In genomic region chr11:52056198-52056597, GRCm38 (mm10) we compare ENCODE assay signal across 24 mouse cellular contexts. TPM values are rescaled to one million over a fixed set of nuclear protein-coding genes. Genes with fewer than 3 reads are reported as not detected.
DNase-seq lines count a peak whose midpoint lies in the region; ATAC-seq and TF ChIP-seq lines count a peak whose summit lies in the region.
"Had no signal": no experiment of that assay in that cellular context is flagged by ENCODE, and none has a peak within 500 bp of the region (broad histone marks: within the 10 kb centered on the region; RNA-seq: fewer than 3 reads in every experiment).

No protein-coding gene starts in this region.

- no peak overlapping the region for H3K9ac ChIP-seq in heart, embryonic 12.5 days
- no peak overlapping the region for H3K9ac ChIP-seq in heart, embryonic 16.5 days (ENCODE audit: low read length)
- H3K9ac ChIP-seq: embryonic facial prominence, embryonic 15.5 days; hindbrain, embryonic 12.5 days had no signal

- intact Hi-C loops in heart, postnatal 14 days (cut with DNase I), result loop anchor here (5.0 kb wide), 1 partner anchor 71 kb away; no protein-coding TSS in a partner anchor

- H3K27ac ChIP-seq in heart, embryonic 12.5 days (ENCODE audit: poor library complexity, severe bottlenecking), result peak overlapping the region; percentile 57; the same call in 1 of the 2 replicates
- peak overlapping the region; percentile 58 for H3K27ac ChIP-seq in heart, embryonic 16.5 days (ENCODE audit: low read length)
- H3K27ac ChIP-seq in bone marrow macrophage, adult 2 months (ENCODE audit: insufficient read depth, low read depth, low read length), result peak overlapping the region; percentile 36
- H3K27ac ChIP-seq: embryonic facial prominence, embryonic 15.5 days; forebrain, embryonic 10.5 days; hindbrain, embryonic 12.5 days had no signal

- TF ChIP-seq CTCF in bone marrow macrophage, adult 2 months (IDR thresholded peaks at IDR 0.05; ENCODE audit: low read depth, low read length), result no peak

- no peak for ATAC-seq in heart, embryonic 12.5 days (ENCODE audit: insufficient number of reproducible peaks, low FRiP score)
- peak; percentile 71; the same call in 1 of the 2 replicates for ATAC-seq in heart, embryonic 16.5 days (replicated peaks; ENCODE audit: extremely low read depth, insufficient read depth, low FRiP score)
- peak; percentile 35; the same call in 1 of the 2 replicates for ATAC-seq in megakaryocyte, adult 5-6 weeks (ENCODE audit: poor library complexity, severe bottlenecking)
- ATAC-seq: forebrain, embryonic 14.5 days; hindbrain, embryonic 16.5 days; inflammation-experienced regulatory T-cells, adult 6 months; intestine, postnatal 0 days had no signal

- no peak for TF ChIP-seq POLR2A in bone marrow macrophage, adult 2 months (IDR thresholded peaks at IDR 0.05; ENCODE audit: borderline replicate concordance, low read depth, low read length)

- no peaks in the 10 kb centered on the region for H3K36me3 ChIP-seq in heart, embryonic 12.5 days
- H3K36me3 ChIP-seq in heart, embryonic 16.5 days (ENCODE audit: control insufficient read depth, insufficient read depth), result no peaks in the 10 kb centered on the region
- H3K36me3 ChIP-seq: embryonic facial prominence, embryonic 15.5 days; forebrain, embryonic 10.5 days; hindbrain, embryonic 12.5 days had no signal

- 45% methylated on average over 5 of the region's 5 CpGs for WGBS in heart, embryonic 12.5 days
- 41% methylated on average over 5 of the region's 5 CpGs for WGBS in heart, embryonic 16.5 days

- no peak overlapping the region for H3K4me3 ChIP-seq in heart, embryonic 12.5 days
- no peak overlapping the region for H3K4me3 ChIP-seq in heart, embryonic 16.5 days (ENCODE audit: low read length)
- no peak overlapping the region for H3K4me3 ChIP-seq in bone marrow macrophage, adult 2 months (ENCODE audit: insufficient read depth, low read length)
- H3K4me3 ChIP-seq: embryonic facial prominence, embryonic 15.5 days; erythroblast, embryonic 14.5 days; forebrain, embryonic 10.5 days; hindbrain, embryonic 12.5 days had no signal

- no peak overlapping the region for H3K4me2 ChIP-seq in heart, embryonic 12.5 days
- H3K4me2 ChIP-seq in heart, embryonic 16.5 days (ENCODE audit: low read depth, low read length), result no peak overlapping the region
- H3K4me2 ChIP-seq: embryonic facial prominence, embryonic 15.5 days; hindbrain, embryonic 12.5 days had no signal

- DNase-seq in heart, adult 8-10 months (ENCODE audit: low spot score), result no peak
- no peak for DNase-seq in heart, postnatal 14 days
- no peak for DNase-seq in urinary bladder, postnatal 25 days (ENCODE audit: low spot score)
- no peak for DNase-seq in thymus, postnatal 36 days
- DNase-seq: adrenal gland, adult 2 months; adrenal gland, postnatal 25 days; cerebellum, adult 2 months; cerebellum, postnatal 10 days; gastrocnemius, postnatal 36 days; heart, postnatal 10 days; kidney, adult 9 months had no signal

- H3K4me1 ChIP-seq in heart, embryonic 12.5 days (replicated peaks), result 0 out of 2 replicates have a peak, but pooled peaks cover 16% of the 10 kb centered on the region
- peaks cover 21% of the 10 kb centered on the region for H3K4me1 ChIP-seq in heart, embryonic 16.5 days (ENCODE audit: control insufficient read depth, insufficient read depth, low read length)
- H3K4me1 ChIP-seq in bone marrow macrophage, adult 2 months (ENCODE audit: control insufficient read depth, insufficient read depth, low read length), result peaks cover 22% of the 10 kb centered on the region
- H3K4me1 ChIP-seq: embryonic facial prominence, embryonic 15.5 days; forebrain, embryonic 10.5 days; hindbrain, embryonic 12.5 days had no signal

- no peaks in the 10 kb centered on the region for H3K27me3 ChIP-seq in heart, embryonic 12.5 days (replicated peaks)
- H3K27me3 ChIP-seq in heart, embryonic 16.5 days (ENCODE audit: control insufficient read depth, insufficient read depth, low read length), result no peaks in the 10 kb centered on the region
- H3K27me3 ChIP-seq: CH12.LX; embryonic facial prominence, embryonic 15.5 days; hindbrain, embryonic 12.5 days had no signal

- no peaks in the 10 kb centered on the region for H3K9me3 ChIP-seq in heart, embryonic 12.5 days (replicated peaks)
- H3K9me3 ChIP-seq in heart, embryonic 16.5 days (replicated peaks; ENCODE audit: control insufficient read depth, low read length), result no peaks in the 10 kb centered on the region
- H3K9me3 ChIP-seq: embryonic facial prominence, embryonic 15.5 days; forebrain, embryonic 10.5 days; hindbrain, embryonic 12.5 days had no signal

RNA-seq across cellular contexts. Expression of gene Ppp2ca, which starts 42.3 kb away (rescaled TPM):
- 80.9 and 82.0 TPM in 2 replicates for polyA plus RNA-seq in heart, embryonic 12.5 days (2016; fragmentation: Nextera tagmentation; extraction: Ambion mirVana)
- total RNA-seq in heart, adult 8-10 months (2022), result 10 to 100 TPM; 53.3 to 55.1 (median 54.5) TPM
- polyA plus RNA-seq in heart, embryonic 16.5 days (2015; fragmentation: Nextera tagmentation; extraction: Ambion mirVana), result 67.3 and 71.3 TPM in 2 replicates
- 10 to 100 TPM; 55.4 to 60.4 TPM for total RNA-seq in heart, postnatal 14 days (2021)
- 47.8 and 49.2 TPM in 2 replicates for polyA plus RNA-seq in bone marrow macrophage, adult 2 months (2012; ENCODE audit: insufficient read depth, insufficient read length, missing spikeins)
- total RNA-seq in megakaryocyte, adult 5-6 weeks (2015), result 68.5 and 70.6 TPM in 2 replicates
- total RNA-seq in megakaryocyte, adult 5-6 weeks (2017), result 72.5 and 75.7 TPM in 2 replicates

RNA-seq across cellular contexts. Expression of gene Cdkl3, which starts 52.2 kb away (rescaled TPM):
- 8.5 and 9.4 TPM in 2 replicates for polyA plus RNA-seq in heart, embryonic 12.5 days (2016; fragmentation: Nextera tagmentation; extraction: Ambion mirVana)
- 1 to 10 TPM; 3.8 to 5.5 (median 4.4) TPM for total RNA-seq in heart, adult 8-10 months (2022)
- polyA plus RNA-seq in heart, embryonic 16.5 days (2015; fragmentation: Nextera tagmentation; extraction: Ambion mirVana), result 10.8 and 12.7 TPM in 2 replicates
- total RNA-seq in heart, postnatal 14 days (2021), result 1 to 10 TPM; 5.4 to 7.3 TPM
- polyA plus RNA-seq in bone marrow macrophage, adult 2 months (2012; ENCODE audit: insufficient read depth, insufficient read length, missing spikeins), result 0.86 and 1.7 TPM in 2 replicates
- 1.7 and 2.3 TPM in 2 replicates for total RNA-seq in megakaryocyte, adult 5-6 weeks (2015)
- 2.7 and 10.0 TPM in 2 replicates for total RNA-seq in megakaryocyte, adult 5-6 weeks (2017)
- polyA plus RNA-seq: erythroblast, embryonic 14.5 days had no signal

RNA-seq across cellular contexts. Expression of gene Ube2b, which starts 55.6 kb away (rescaled TPM):
- 263 and 265 TPM in 2 replicates for polyA plus RNA-seq in heart, embryonic 12.5 days (2016; fragmentation: Nextera tagmentation; extraction: Ambion mirVana)
- 100 to 1,000 TPM; 300 to 368 (median 327) TPM for total RNA-seq in heart, adult 8-10 months (2022)
- polyA plus RNA-seq in heart, embryonic 16.5 days (2015; fragmentation: Nextera tagmentation; extraction: Ambion mirVana), result 278 and 286 TPM in 2 replicates
- 100 to 1,000 TPM; 229 to 232 TPM for total RNA-seq in heart, postnatal 14 days (2021)
- 150 and 184 TPM in 2 replicates for polyA plus RNA-seq in bone marrow macrophage, adult 2 months (2012; ENCODE audit: insufficient read depth, insufficient read length, missing spikeins)
- 110 and 123 TPM in 2 replicates for total RNA-seq in megakaryocyte, adult 5-6 weeks (2015)
- 86.9 and 99.1 TPM in 2 replicates for total RNA-seq in megakaryocyte, adult 5-6 weeks (2017)
